Mouse (Mus musculus): ENCODE data around the gene 4931429L15Rik.
"Not testable (repeated sequence)": the region's sequence is repeated elsewhere in the genome, so short reads cannot be mapped to it uniquely, and the experiment has no call there.

Gene 4931429L15Rik

DNA sequence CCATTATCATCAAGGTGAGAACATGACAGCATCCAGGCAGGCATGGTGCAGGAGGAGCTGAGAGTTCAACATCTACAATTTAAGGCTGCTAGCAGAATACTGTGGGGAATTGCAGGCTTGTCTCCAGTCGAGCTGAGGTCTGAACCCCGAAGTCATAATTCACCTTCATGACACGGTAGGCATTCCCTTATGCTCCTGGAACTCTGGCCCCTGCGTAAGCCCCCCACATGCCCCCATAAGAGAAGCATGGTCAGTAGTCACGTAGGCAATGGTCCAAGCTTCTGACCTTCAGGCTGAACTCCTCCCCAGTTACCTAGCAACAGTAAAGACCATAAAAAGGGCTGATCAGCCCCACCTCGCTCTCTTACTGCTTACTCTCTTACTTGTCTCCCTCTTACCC lies at the start of gene 4931429L15Rik:
Gene 4931429L15Rik, minus strand, starts transcription at position 101 of the 400 bp plus-strand sequence.
- not testable (repeated sequence) for DNase-seq (ENCODE audit: low spot score)

GRCm38 (mm10) chr9:46362459-46362858 lies 42.7 kb upstream of the 4931429L15Rik start:
- DNase-seq (ENCODE audit: low spot score): no peak

DNA sequence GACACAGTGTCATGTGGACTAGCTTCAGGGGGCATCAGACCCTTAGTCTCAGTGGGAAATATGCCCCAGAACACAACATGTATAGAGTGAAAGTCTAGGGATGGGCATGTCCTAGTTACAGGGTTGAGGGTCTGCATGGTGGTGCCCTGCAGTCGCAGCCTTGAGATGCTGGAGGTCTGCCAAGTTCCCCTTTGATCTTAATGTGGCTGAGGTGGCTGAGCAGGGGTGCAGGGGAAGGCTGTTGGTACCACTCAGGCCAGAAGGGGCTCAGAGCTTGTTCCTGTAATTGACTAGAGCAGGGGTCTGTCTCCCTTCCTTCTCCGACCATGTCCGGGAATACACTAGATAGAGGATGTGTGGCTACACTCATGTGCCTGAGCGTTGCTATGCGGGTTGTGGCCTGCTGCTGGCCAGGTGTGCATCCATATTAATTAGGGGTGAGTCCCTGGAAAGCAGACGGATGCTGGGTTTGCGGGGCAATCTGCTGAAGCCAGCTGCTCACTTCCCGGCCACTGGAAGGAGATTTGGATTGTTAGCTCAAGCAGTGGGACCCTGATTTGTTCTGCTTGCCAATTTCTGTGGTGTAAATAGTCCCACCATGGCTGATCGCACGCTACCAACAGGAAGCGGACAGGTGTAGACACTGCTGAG lies 41.8 kb upstream of the 4931429L15Rik start:
- DNase-seq (ENCODE audit: low spot score): no peak

DNA sequence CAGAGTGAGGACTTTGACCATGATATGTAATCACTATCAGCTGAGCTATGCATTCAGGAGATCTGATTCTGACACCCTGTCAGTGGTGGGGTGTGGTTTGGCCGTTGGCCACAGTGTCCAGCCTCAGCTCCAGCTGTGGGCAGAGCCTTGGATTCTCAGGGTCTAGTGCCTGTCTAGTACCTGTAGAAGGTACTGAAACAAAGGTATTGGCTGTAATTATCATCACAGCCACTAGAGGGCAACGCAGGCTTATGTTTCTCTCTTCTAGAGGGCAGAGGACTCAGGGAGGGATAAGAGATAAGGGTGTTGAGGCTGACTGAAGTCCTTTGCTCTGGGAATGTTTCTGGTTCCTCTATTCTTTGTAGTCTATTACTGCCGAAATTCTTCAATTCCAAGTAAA lies 34.2 kb upstream of the 4931429L15Rik start:
- peak; percentile 53 for DNase-seq (ENCODE audit: low spot score)

DNA sequence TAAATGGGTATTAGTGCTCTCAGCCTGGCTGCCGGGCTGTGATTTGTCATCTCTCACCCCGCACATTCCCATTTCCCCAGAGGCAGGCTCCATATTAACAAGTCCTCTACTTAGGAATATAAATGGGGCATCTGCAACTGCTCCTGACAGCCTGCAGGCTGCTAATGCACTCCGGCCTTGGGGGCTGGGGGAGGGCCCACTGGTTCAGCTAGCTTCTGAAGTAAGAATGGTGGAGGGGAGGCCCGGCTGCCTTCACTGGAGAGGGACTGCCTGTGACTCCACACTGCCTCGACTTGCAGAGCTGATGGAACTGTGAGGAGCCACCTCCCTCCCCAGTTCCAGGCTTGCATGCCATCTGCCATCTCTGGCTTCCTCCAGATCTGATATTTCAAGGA lies 33.5 kb upstream of the 4931429L15Rik start:
- no peak for DNase-seq (ENCODE audit: low spot score)

DNA sequence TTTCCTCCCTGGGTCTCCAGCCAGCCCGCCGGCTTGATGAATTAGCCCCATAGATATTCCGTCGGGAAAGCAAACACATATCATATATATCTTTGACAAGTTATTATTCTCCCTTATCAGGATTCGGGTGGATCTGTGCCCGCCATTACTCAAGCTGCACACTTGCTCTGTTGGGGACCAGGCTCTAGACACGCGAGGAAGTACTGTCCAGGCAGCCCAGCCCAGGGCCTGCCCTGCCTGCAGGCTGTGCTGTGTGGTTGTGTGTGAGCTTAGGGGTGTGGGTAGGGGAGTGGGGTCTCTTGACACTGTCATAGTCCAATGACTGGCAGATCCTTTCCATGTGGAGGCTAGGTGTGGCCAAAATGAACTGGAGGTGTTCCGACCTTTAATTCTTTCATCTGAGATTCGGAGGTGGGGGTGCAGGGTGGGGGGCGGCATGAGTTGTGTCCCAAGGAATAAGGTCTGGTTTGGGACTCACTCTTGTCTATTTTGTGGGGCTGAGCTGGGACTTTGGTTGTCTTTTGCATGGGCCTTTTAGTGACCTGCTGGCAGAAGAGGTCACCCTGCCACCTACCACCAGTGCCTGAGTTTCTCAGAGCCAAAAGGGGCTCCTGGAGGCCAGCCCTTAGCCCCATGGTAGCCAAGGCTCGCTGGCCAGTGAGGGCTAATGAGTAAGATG lies 33.0 kb upstream of the 4931429L15Rik start:
- no peak for DNase-seq (ENCODE audit: low spot score)

DNA sequence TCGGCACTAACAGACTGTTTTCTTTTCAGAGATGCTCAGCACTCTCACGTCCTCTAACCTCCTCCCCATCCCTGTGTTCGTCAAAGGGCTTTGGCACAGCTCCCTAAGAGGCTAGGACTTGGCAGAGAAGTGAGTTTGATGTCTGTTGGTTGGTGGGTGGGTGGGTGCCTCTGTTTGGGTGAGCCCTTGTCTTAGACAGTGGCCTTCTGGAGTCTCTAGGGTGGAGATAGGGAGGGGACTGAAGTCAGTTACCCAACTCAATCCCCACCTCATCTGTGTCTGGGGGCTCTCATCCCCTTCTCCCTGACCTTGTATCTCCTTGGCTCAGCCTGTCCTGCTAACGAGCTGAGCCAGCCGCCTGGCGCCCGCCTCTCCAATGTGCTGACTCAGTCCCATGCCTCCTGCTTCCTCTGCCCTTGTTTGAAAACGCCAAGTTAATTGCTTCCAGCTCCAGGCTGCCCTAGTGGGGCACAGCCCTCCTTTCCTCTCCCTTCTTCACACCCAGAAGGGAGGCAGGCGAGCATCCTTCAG lies 30.7 kb upstream of the 4931429L15Rik start:
- no peak for DNase-seq (ENCODE audit: low spot score)

DNA sequence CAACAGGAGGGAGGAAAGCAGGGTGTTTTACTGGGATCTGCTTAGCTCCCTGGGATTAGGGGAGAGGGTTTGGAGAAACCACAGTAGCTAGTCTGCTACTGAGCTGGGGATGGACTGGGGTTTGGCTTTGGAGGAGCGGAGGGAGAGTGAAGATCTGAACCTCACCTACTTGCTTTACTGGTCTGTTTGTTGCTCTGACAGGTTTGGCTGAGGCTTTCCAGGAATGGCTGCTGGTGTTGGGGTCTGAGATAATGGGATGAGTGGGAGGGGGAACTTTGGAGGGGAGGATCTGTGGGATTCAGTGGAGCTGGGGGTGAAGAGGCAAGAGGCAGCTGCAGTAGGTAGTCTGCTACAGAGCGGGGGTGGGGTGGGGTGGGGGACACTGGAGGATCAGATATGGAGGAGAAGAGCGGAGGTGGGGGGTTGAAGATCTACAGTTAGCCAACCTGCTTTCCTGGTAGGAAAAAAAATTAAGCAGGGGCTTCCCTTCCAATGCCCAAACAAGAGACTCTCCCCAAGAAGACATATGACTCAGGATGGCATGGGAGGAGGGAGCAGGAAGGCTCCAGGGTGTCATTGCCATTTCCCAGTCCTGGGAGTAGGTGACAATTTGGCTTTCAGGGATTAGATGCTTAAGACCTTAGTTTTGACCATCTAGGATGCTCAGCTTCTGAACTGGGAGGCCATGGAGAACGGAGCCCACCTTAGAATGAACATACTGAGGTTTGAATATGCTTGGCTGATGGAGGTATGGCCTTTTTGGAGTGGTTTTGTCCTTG lies 26.3 kb upstream of the 4931429L15Rik start:
- no peak for DNase-seq (ENCODE audit: low spot score)

- no peak for DNase-seq (ENCODE audit: low spot score)
Measured at GRCm38 (mm10) chr9:46339051-46339652, 19.4 kb upstream of the 4931429L15Rik start.

GRCm38 (mm10) chr9:46338384-46338783 lies 18.6 kb upstream of the 4931429L15Rik start:
- DNase-seq (ENCODE audit: low spot score): peak; percentile 73

- DNase-seq (ENCODE audit: low spot score): no peak
Measured at GRCm38 (mm10) chr9:46337852-46338291, 18.1 kb upstream of the 4931429L15Rik start.

GRCm38 (mm10) chr9:46337331-46337730 lies 17.5 kb upstream of the 4931429L15Rik start:
- DNase-seq (ENCODE audit: low spot score): no peak

GRCm38 (mm10) chr9:46336294-46336693 lies 16.5 kb upstream of the 4931429L15Rik start:
- DNase-seq (ENCODE audit: low spot score): not testable (repeated sequence)

DNA sequence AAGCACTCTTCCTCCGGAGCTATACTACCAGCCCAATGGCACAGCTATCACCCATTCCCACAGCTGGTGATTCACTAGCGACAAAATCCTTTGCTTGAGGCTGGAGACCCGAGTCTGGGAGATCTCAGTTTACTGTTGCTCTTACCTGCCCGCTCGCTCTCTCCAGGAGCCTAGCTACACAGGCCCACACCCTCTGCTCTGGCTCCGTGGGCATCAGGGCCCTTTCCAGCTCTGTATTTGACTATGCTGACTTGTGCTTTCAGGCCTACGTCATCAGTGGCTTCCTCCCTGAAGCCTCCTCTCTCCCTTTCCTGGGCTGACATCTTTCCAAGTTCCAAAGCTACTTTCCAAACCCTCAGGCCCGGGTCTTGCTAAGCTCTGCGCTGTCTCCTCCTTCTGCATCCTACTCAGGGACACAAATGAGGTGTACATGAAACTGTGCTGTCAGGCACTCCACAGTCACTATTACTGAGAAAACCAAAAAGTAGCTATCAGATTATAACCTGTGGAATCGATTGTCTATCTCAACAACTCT lies 15.7 kb upstream of the 4931429L15Rik start:
- no peak for DNase-seq (ENCODE audit: low spot score)

- no peak for DNase-seq (ENCODE audit: low spot score)
Measured at GRCm38 (mm10) chr9:46334471-46335025, 14.8 kb upstream of the 4931429L15Rik start.

DNA sequence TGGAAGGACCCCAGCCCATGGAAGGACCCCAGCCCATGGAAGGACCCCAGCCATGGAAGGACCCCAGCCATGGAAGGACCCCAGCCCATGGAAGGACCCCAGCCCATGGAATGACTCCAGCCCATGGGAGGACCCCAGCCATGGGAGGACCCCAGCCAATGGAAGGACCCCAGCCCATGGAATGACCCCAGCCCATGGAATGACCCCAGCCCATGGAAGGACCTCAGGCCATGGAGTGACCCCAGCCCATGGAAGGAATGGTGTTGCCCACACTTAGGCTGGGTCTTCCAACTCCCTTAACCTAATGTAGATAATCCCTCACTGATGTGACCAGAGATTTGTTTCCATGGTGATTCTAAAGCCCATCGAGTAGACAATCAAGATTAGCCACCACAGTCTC lies 11.5 kb upstream of the 4931429L15Rik start:
- DNase-seq (ENCODE audit: low spot score): no peak

- no peak for DNase-seq (ENCODE audit: low spot score)
Measured at GRCm38 (mm10) chr9:46330586-46330895, 10.8 kb upstream of the 4931429L15Rik start.

DNA sequence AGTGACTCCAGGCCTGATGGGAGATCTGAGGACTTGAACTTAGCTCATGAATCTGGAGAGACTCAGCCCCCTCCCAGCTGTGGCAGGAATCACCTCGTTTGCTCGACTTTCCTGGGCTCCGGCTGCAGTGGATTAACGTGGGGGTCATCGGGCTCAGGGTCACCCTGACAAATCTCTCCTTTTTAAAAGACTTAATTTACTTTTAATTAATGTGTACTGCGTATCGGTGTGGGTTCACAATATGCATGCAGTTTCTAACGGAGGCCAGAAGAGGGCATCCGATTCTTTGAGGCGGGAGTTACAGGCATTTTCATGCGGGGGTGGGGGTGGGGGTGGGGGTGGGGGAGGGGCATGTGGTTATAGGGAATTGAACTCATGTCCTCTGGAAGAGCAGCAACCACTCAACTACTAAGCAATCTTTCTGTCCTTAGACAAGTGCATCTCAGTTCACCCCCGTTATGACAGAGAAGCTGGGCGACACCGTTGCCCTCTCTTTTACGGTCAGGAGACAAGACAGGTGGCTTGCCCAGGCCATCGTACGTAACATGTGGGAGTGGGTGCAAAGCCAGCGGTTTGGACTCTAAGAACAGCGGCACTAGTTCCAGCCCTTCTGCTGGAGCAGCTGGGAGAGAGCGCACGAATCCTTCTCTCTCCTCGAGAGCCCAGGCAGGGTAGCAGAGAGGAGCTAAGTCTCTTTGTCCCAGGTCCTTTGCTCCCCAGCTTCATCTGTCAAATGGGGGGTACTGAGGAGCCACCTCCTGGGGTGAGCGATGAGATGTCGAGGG lies 10.2 kb upstream of the 4931429L15Rik start:
- no peak for DNase-seq (ENCODE audit: low spot score)

- DNase-seq (ENCODE audit: low spot score): no peak
Measured at GRCm38 (mm10) chr9:46329250-46329648, 9.5 kb upstream of the 4931429L15Rik start.

DNA sequence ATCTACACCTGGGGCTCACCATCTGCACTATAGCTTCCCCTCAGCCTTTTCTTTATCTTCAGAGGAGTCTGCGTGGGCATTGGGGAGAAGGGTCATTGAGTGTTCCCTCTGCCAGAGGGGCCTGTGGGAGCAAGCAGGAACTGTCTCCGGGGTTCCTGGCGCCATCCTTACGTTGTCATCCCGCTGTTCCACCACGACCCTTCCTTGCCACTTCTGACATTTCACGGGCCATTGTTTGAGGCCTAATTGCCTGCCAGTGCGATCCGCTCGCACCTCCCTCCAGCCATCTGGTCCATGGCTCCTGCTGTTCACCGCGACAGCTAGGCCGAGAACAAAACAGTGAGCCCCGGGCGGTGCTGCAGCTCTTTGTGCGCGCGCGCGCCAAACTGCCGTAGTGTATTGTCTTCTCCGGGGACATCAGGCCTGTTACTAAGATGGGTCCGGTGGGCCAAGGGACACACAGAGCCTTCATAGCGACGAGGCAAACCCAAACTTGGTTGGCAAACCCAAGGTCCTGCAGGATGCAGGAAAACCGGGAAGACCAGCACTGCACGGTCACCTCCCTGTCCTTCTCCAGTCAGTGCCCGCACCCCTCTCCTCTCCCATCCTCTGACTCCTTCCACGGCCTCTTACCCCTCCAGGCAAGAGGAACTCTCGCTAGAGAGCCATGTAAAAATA lies 8.9 kb upstream of the 4931429L15Rik start:
- no peak for DNase-seq (ENCODE audit: low spot score)

Measured in testis, postnatal 14 days (tissue).